Mouse (Mus musculus) small intestine, adult 2 months (tissue): ENCODE results near the gene Aff4.

Source experiments
- CTCF ChIP-seq: fragments of 200-500 bp; IDR thresholded peaks from 2 replicates; pipeline ENCODE4 v1.5.1; 2012; ENCODE audit warnings: low read depth, mild to moderate bottlenecking, control low read depth, inconsistent platforms, low read length, moderate library complexity, mixed read lengths; ENCODE audit not compliant: insufficient replicate concordance, insufficient read length; ENCODE audit errors: extremely low read depth
- POLR2A ChIP-seq: fragments of 200-500 bp; IDR thresholded peaks from 2 replicates; pipeline ENCODE4 v1.6.1; 2012; ENCODE audit warnings: low read depth, mild to moderate bottlenecking, control low read depth, inconsistent platforms, low read length, moderate library complexity

GRCm38 (mm10) chr11:53425251-53425650 lies 74.6 kb downstream of the Aff4 start:
- no peak for TF ChIP-seq POLR2A
- TF ChIP-seq CTCF: no peak
